Mouse (Mus musculus): ENCODE measurements at regions not wholly inside any gene's neighbourhood (a gene's known extent, or its start where the extent isn't known, plus 50 kb on each side); places are given as distances from the start of the nearest gene placed in this dataset.

DNA sequence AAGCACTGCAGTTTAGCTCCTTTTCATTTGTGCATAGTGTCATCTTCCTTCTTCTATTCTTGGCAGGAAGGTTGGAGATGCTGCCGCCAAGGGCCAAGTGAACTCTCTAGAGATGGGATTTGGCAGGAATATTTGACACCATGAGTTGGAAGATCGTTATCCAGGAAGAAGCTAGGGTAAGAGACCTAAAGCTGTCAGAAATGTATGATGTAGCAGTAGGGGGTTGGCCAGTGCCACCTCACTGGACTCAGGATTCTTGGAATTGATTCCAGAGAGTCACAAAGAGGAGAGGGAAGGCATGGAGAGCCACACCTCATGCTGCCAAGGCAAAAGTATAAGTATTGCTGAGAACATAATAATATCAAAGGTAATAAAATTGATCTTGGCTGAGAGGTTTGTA lies 2835.8 kb upstream of the Lrrc6 start:
- no peak overlapping the region for H3K4me2 ChIP-seq
- WGBS = 62% methylated on average over 2 of the region's 2 CpGs
- no peak overlapping the region for H3K4me3 ChIP-seq (ENCODE audit: low read depth, low read length)
- no peaks in the 10 kb centered on the region for H3K9me3 ChIP-seq (ENCODE audit: control insufficient read depth, low read length)
- H3K9ac ChIP-seq (ENCODE audit: low read depth, low read length) = no peak overlapping the region
- no peaks in the 10 kb centered on the region for H3K4me1 ChIP-seq (replicated peaks; ENCODE audit: control insufficient read depth, insufficient read depth, low read length)
- H3K36me3 ChIP-seq (ENCODE audit: control insufficient read depth, insufficient read depth, low read length) = no peaks in the 10 kb centered on the region
- no peak for DNase-seq (ENCODE audit: low spot score)
- H3K27ac ChIP-seq (ENCODE audit: low read depth, low read length) = no peak overlapping the region
- ATAC-seq (replicated peaks; ENCODE audit: low FRiP score) = no peak
- no peaks in the 10 kb centered on the region for H3K27me3 ChIP-seq (replicated peaks; ENCODE audit: control insufficient read depth, insufficient read depth, low read length)

DNA sequence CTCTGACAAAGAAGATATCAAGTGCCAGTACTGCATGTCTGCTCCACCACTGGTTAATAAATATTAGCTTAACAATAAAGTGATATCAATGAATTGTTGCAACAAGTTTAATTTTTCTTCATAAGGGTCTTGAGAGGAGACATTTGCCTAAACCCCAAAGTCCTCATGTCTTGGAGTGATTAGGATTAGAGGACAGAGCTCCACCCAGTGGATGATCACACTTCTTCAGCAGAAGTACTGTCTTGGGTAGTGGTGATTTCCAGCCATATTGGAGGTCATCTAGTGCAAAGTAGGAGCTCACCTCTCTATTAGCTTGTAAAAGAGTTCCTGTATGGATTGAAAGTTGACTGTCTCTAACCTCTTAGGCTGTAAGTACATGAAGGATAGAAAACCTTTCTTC lies 2825.8 kb upstream of the Lrrc6 start:
- ATAC-seq (replicated peaks; ENCODE audit: low FRiP score) (no peak), DNase-seq (ENCODE audit: low spot score) (no peak)
- H3K27me3 ChIP-seq (replicated peaks; ENCODE audit: control insufficient read depth, insufficient read depth, low read length) = no peaks in the 10 kb centered on the region
- no peaks in the 10 kb centered on the region for H3K36me3 ChIP-seq (ENCODE audit: control insufficient read depth, insufficient read depth, low read length)
- no peak overlapping the region for H3K9ac ChIP-seq (ENCODE audit: low read depth, low read length)
- H3K27ac ChIP-seq (ENCODE audit: low read depth, low read length) = no peak overlapping the region
- H3K9me3 ChIP-seq (ENCODE audit: control insufficient read depth, low read length) = no peaks in the 10 kb centered on the region
- H3K4me2 ChIP-seq = no peak overlapping the region
- no peaks in the 10 kb centered on the region for H3K4me1 ChIP-seq (replicated peaks; ENCODE audit: control insufficient read depth, insufficient read depth, low read length)
- no peak overlapping the region for H3K4me3 ChIP-seq (ENCODE audit: low read depth, low read length)

DNA sequence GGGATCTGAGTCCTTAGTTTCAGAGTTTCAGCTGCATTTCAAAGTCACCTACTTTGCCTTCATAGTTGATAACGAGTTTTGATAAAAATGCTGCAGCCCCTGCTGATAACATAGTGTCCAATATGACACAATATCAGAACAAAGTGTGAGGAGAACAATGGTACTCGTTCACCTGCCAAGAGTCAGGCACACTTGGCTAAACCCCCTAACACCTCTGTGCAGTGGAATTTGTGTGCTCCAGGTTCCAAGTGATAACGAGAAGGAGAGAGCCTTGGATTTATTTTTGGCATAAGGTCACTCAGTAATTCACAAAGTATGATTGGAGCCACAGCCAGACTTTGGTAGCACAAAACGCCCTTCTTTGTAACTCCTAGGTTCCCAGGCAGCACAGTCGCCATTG lies 2802.4 kb upstream of the Lrrc6 start:
- no peak overlapping the region for H3K4me3 ChIP-seq (ENCODE audit: low read depth, low read length)
- no peak for ATAC-seq (replicated peaks; ENCODE audit: low FRiP score)
- DNase-seq (ENCODE audit: low spot score) = no peak
- H3K4me1 ChIP-seq (replicated peaks; ENCODE audit: control insufficient read depth, insufficient read depth, low read length) = no peaks in the 10 kb centered on the region
- H3K27ac ChIP-seq (ENCODE audit: low read depth, low read length) = no peak overlapping the region
- no peaks in the 10 kb centered on the region for H3K9me3 ChIP-seq (ENCODE audit: control insufficient read depth, low read length)
- H3K9ac ChIP-seq (ENCODE audit: low read depth, low read length) = no peak overlapping the region
- H3K4me2 ChIP-seq = no peak overlapping the region
- WGBS = 58% methylated on average over 5 of the region's 5 CpGs
- no peaks in the 10 kb centered on the region for H3K36me3 ChIP-seq (ENCODE audit: control insufficient read depth, insufficient read depth, low read length)
- H3K27me3 ChIP-seq (replicated peaks; ENCODE audit: control insufficient read depth, insufficient read depth, low read length) = no peaks in the 10 kb centered on the region

DNA sequence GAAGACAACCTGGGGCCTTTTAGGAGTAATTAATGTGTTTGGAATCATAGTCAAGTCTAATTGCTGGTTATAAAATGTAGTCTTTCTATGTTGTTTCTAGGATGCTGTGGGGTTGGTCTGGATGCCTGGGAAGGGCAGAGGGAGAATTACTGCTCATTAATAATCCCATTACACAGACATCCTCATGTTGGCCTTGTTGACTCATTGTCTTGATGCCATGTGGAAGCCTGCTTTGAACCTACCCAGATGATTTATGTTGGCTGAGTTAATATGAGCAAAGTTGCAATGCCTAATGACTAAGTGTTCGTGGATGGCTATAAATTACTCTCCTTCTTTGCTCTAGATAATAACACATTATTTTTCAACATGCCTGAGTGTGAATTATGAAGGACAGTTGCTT lies 2790.6 kb upstream of the Lrrc6 start:
- WGBS = 48% methylated on average over 1 of the region's 1 CpGs
- no peaks in the 10 kb centered on the region for H3K9me3 ChIP-seq (ENCODE audit: control insufficient read depth, low read length)
- H3K27me3 ChIP-seq (replicated peaks; ENCODE audit: control insufficient read depth, insufficient read depth, low read length) = no peaks in the 10 kb centered on the region
- H3K27ac ChIP-seq (ENCODE audit: low read depth, low read length) = no peak overlapping the region
- no peaks in the 10 kb centered on the region for H3K4me1 ChIP-seq (replicated peaks; ENCODE audit: control insufficient read depth, insufficient read depth, low read length)
- no peak overlapping the region for H3K4me3 ChIP-seq (ENCODE audit: low read depth, low read length)
- ATAC-seq (replicated peaks; ENCODE audit: low FRiP score) = no peak
- no peaks in the 10 kb centered on the region for H3K36me3 ChIP-seq (ENCODE audit: control insufficient read depth, insufficient read depth, low read length)
- no peak overlapping the region for H3K4me2 ChIP-seq
- no peak for DNase-seq (ENCODE audit: low spot score)
- H3K9ac ChIP-seq (ENCODE audit: low read depth, low read length) = no peak overlapping the region

DNA sequence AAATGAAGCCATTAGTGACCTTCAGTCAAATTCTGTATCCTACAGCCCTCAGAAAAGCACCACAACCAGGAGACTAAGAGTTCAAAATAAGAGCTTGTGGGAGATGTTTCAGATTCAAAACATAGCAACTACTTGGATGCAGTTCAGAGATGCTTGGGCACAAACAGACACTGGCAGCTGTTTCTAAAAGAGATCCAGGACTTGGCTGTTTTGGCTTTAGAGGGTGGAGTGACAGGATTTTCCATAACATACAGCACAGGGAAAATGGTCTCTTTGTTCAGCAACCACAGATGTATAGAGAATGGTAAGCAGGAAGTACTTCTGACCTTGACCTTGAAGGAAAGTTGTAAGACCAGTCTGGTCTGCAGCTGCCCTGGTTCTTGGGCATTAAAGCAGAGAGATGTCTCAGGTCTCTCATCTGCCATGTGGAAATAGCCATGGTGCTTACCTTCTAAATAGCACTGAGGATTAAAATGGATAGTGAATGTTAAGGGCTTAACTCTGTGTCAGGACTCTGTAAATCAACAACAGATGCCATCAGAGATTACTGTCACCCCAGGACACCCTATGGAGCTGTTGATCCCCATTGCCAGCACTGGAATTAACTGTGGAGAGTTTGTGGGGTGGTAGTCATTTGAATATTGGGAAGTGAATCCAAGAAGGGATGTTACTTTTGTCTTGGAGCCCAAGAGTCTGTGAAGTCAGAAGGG lies 2775.0 kb upstream of the Lrrc6 start:
- Histone ChIP-seq H3K9ac (ENCODE audit: low read depth, low read length) (no peak overlapping the region), H3K9me3 (ENCODE audit: control insufficient read depth, low read length) (no peaks in the 10 kb centered on the region), H3K4me1 (replicated peaks; ENCODE audit: control insufficient read depth, insufficient read depth, low read length) (no peaks in the 10 kb centered on the region), H3K36me3 (ENCODE audit: control insufficient read depth, insufficient read depth, low read length) (no peaks in the 10 kb centered on the region), H3K4me3 (ENCODE audit: low read depth, low read length) (no peak overlapping the region), H3K4me2 (no peak overlapping the region), H3K27me3 (replicated peaks; ENCODE audit: control insufficient read depth, insufficient read depth, low read length) (no peaks in the 10 kb centered on the region), H3K27ac (ENCODE audit: low read depth, low read length) (no peak overlapping the region)
- DNase-seq (ENCODE audit: low spot score) (no peak), ATAC-seq (replicated peaks; ENCODE audit: low FRiP score) (no peak)

DNA sequence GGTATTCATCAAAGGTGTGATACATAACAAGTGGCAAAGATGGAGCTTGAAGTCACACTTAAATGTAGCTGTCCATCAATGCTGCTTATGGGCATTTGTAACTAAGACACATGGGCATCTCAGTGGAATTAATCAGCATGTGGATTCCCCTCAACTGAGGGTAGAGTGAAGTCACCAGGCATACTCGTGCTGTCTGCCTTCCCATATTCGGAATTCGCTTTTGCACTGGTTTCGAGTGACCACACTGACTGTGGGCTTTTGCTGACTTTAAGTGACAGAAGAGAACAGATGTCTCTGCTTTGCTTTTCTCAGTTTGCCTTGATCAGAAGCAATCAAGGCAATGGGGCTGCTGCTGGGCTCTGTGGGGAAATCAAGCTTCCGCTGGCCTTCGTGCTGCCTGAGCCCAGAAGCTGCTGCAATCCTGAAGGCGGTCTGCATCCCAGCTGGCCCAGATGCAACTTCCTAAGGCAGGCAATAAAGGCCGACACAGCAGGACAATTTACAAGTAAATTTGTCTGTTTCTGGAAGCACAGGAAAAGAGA lies 2773.6 kb upstream of the Lrrc6 start:
- Histone ChIP-seq H3K27me3 (replicated peaks; ENCODE audit: control insufficient read depth, insufficient read depth, low read length) (no peaks in the 10 kb centered on the region), H3K4me1 (replicated peaks; ENCODE audit: control insufficient read depth, insufficient read depth, low read length) (no peaks in the 10 kb centered on the region), H3K9ac (ENCODE audit: low read depth, low read length) (no peak overlapping the region), H3K36me3 (ENCODE audit: control insufficient read depth, insufficient read depth, low read length) (no peaks in the 10 kb centered on the region), H3K27ac (ENCODE audit: low read depth, low read length) (no peak overlapping the region), H3K4me2 (no peak overlapping the region), H3K9me3 (ENCODE audit: control insufficient read depth, low read length) (no peaks in the 10 kb centered on the region), H3K4me3 (ENCODE audit: low read depth, low read length) (no peak overlapping the region)
- WGBS = 67% methylated on average over 8 of the region's 8 CpGs
- ATAC-seq (replicated peaks; ENCODE audit: low FRiP score) = no peak
- no peak for DNase-seq (ENCODE audit: low spot score)

DNA sequence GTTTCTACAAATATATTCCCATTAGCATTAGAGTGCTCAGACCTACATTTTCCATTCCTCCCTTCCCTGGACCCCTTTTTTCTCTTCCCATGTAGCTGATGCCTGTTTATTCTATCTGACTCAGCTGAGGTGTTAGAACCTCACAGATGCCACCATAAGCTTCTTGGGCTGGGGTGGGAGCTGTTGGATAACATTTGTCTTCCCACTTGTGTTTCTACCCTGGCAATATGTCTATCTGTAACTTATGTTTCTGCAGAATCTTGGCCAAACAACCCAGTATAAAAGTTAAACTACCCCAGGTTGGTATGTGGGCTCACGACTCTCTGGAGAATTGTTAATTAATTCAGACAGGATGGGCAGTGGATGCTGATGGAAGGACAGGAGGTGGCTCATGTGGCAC lies 2772.8 kb upstream of the Lrrc6 start:
- Histone ChIP-seq H3K9ac (ENCODE audit: low read depth, low read length) (no peak overlapping the region), H3K4me2 (no peak overlapping the region), H3K4me1 (replicated peaks; ENCODE audit: control insufficient read depth, insufficient read depth, low read length) (no peaks in the 10 kb centered on the region), H3K27me3 (replicated peaks; ENCODE audit: control insufficient read depth, insufficient read depth, low read length) (no peaks in the 10 kb centered on the region), H3K36me3 (ENCODE audit: control insufficient read depth, insufficient read depth, low read length) (no peaks in the 10 kb centered on the region), H3K27ac (ENCODE audit: low read depth, low read length) (no peak overlapping the region), H3K4me3 (ENCODE audit: low read depth, low read length) (no peak overlapping the region), H3K9me3 (ENCODE audit: control insufficient read depth, low read length) (no peaks in the 10 kb centered on the region)
- no peak for ATAC-seq (replicated peaks; ENCODE audit: low FRiP score)
- WGBS = 73% methylated on average over 1 of the region's 1 CpGs
- no peak for DNase-seq (ENCODE audit: low spot score)

DNA sequence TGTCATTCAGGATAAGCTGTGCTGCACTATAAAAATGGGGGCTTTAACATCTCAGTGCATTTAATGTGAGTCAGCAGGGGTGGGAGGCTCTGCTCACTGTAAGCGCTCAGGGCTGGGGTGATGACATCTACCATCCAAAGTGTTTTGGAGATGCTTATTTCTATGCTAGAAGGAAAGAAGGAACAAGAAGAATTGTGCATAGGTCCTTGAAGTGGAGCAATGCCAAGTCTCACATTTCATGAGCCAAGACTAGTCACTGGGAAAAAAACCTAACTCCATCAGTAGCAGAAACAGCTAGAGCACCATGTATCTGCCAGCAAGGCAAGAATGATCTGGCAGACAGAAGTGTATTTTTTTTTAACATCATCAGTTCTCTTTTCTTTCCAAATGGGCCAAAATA lies 2761.2 kb upstream of the Lrrc6 start:
- H3K9me3 ChIP-seq (ENCODE audit: control insufficient read depth, low read length) = no peaks in the 10 kb centered on the region
- H3K27ac ChIP-seq (ENCODE audit: low read depth, low read length) = no peak overlapping the region
- ATAC-seq (replicated peaks; ENCODE audit: low FRiP score) (no peak), DNase-seq (ENCODE audit: low spot score) (no peak)
- no peak overlapping the region for H3K4me2 ChIP-seq
- H3K4me3 ChIP-seq (ENCODE audit: low read depth, low read length) = no peak overlapping the region
- no peaks in the 10 kb centered on the region for H3K4me1 ChIP-seq (replicated peaks; ENCODE audit: control insufficient read depth, insufficient read depth, low read length)
- no peaks in the 10 kb centered on the region for H3K27me3 ChIP-seq (replicated peaks; ENCODE audit: control insufficient read depth, insufficient read depth, low read length)
- H3K9ac ChIP-seq (ENCODE audit: low read depth, low read length) = no peak overlapping the region
- H3K36me3 ChIP-seq (ENCODE audit: control insufficient read depth, insufficient read depth, low read length) = no peaks in the 10 kb centered on the region
- 90% methylated on average over 1 of the region's 1 CpGs for WGBS

DNA sequence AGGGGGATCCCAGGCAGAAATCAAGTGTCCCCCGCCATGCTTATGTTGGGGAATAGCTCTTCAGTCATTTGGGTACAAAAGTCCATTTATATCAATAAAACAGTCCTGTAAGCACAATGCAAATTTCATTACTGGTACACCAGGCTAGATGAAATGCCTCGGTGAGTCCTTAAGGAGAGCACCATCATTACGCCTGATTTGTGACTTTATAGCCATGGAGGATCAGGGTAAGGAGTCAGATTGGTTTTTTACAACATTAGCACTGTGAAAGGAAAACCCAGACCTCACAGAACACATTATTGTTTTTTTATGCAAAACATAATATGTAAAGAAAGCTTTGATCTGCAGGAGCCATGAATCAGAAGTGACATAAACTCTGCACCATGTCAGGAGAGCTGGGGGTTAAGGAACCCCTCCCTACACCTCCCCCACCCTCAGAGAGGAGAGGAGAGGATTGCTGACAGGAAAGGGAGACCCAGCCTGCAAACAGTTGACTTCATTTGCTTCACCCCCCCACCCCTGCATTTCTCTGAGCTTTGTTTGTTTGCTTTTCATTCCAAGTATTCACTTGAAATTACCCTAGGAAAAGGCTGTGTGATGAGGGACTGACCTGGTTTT lies 2756.6 kb upstream of the Lrrc6 start:
- no peaks in the 10 kb centered on the region for H3K36me3 ChIP-seq (ENCODE audit: control insufficient read depth, insufficient read depth, low read length)
- no peak overlapping the region for H3K4me2 ChIP-seq
- DNase-seq (ENCODE audit: low spot score) = no peak
- H3K27me3 ChIP-seq (replicated peaks; ENCODE audit: control insufficient read depth, insufficient read depth, low read length) = no peaks in the 10 kb centered on the region
- no peak for ATAC-seq (replicated peaks; ENCODE audit: low FRiP score)
- no peak overlapping the region for H3K27ac ChIP-seq (ENCODE audit: low read depth, low read length)
- no peak overlapping the region for H3K9ac ChIP-seq (ENCODE audit: low read depth, low read length)
- no peaks in the 10 kb centered on the region; the same call in 1 of the 2 replicates for H3K9me3 ChIP-seq (ENCODE audit: control insufficient read depth, low read length)
- H3K4me1 ChIP-seq (replicated peaks; ENCODE audit: control insufficient read depth, insufficient read depth, low read length) = no peaks in the 10 kb centered on the region
- 72% methylated on average over 3 of the region's 3 CpGs for WGBS
- H3K4me3 ChIP-seq (ENCODE audit: low read depth, low read length) = no peak overlapping the region
